Mouse (Mus musculus): ENCODE data around the gene Qrfp.

The Qrfp gene

GRCm38 (mm10) chr2:31814699-31815098 is 4.3 kb upstream of the Qrfp start:
- peak; percentile 67 for DNase-seq

GRCm38 (mm10) chr2:31813641-31814040 is 3.3 kb upstream of the Qrfp start:
- DNase-seq = no peak

GRCm38 (mm10) chr2:31811086-31811958 is 942 bp upstream of the Qrfp start:
- DNase-seq = no peak

GRCm38 (mm10) chr2:31809358-31809740 is 1.0 kb downstream of the Qrfp start:
- no peak for DNase-seq

GRCm38 (mm10) chr2:31808410-31809357 is 1.7 kb downstream of the Qrfp start:
- no peak for DNase-seq

GRCm38 (mm10) chr2:31806639-31807382 is 3.6 kb downstream of the Qrfp start:
- DNase-seq = no peak

GRCm38 (mm10) chr2:31803480-31803879 is 6.9 kb downstream of the Qrfp start:
- no peak for DNase-seq

- DNase-seq = no peak
Observed at GRCm38 (mm10) chr2:31802811-31803210, 7.6 kb downstream of the Qrfp start.

GRCm38 (mm10) chr2:31801416-31801815 is 9.0 kb downstream of the Qrfp start:
- DNase-seq = no peak

- DNase-seq = no peak
Observed at GRCm38 (mm10) chr2:31796943-31797342, 13.4 kb downstream of the Qrfp start.

GRCm38 (mm10) chr2:31792611-31793010 is 17.8 kb downstream of the Qrfp start:
- DNase-seq = no peak

- no peak for DNase-seq
Observed at GRCm38 (mm10) chr2:31791260-31791659, 19.1 kb downstream of the Qrfp start.

- DNase-seq = no peak
Observed at GRCm38 (mm10) chr2:31790728-31791251, 19.6 kb downstream of the Qrfp start.

GRCm38 (mm10) chr2:31789215-31789614 is 21.2 kb downstream of the Qrfp start:
- no peak for DNase-seq

- DNase-seq = no peak
Observed at GRCm38 (mm10) chr2:31788227-31788626, 22.2 kb downstream of the Qrfp start.

GRCm38 (mm10) chr2:31787029-31787428 is 23.4 kb downstream of the Qrfp start:
- DNase-seq = peak; percentile 85

GRCm38 (mm10) chr2:31785074-31785473 is 25.3 kb downstream of the Qrfp start:
- peak; percentile 86 for DNase-seq

GRCm38 (mm10) chr2:31782958-31783602 is 27.3 kb downstream of the Qrfp start:
- DNase-seq = no peak

GRCm38 (mm10) chr2:31779258-31779657 is 31.1 kb downstream of the Qrfp start:
- DNase-seq = no peak

- no peak for DNase-seq
Observed at GRCm38 (mm10) chr2:31776479-31776878, 33.9 kb downstream of the Qrfp start.

GRCm38 (mm10) chr2:31770781-31771441 is 39.5 kb downstream of the Qrfp start:
- peak; percentile 65 for DNase-seq
